In the genomic region with DNA sequence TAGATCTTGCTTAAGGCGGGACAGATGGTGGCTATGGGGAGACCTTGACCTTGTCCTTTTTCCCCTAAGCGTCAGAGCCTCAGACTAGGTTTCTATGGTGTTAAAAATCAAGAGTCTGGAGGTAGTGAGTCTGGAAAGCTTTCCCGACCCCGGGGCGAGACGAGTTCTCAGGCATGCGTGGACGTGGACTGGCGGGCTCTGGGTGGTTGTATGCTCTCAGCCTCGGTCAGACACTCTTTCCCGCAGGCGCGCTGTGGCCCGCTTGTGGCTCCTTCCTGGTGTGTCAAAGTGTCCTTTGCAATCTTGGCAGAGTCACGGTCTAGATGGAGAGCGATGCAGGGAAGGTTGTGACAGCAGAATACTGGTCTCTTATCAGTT, we compare ENCODE assay signal across 8 mouse cellular contexts. TPM values are rescaled to one million over a fixed set of nuclear protein-coding genes. Genes with fewer than 3 reads are reported as not detected.
DNase-seq lines count a peak whose midpoint lies in the region; ATAC-seq and TF ChIP-seq lines count a peak whose summit lies in the region.

No protein-coding gene starts in this region.

- ATAC-seq in midbrain, embryonic 13.5 days: no peak
- no peak for ATAC-seq in activated CD4-positive, CD25-positive, alpha-beta regulatory T cell, adult 4 months
- no peak for ATAC-seq in megakaryocyte progenitor cell, adult 5-6 weeks (replicated peaks; ENCODE audit: poor library complexity)

- H3K27ac ChIP-seq in midbrain, embryonic 13.5 days: no peak overlapping the region

- TF ChIP-seq POLR2A in brain, embryonic 14.5 days (IDR thresholded peaks at IDR 0.05; ENCODE audit: borderline replicate concordance, extremely low read depth, insufficient read depth, insufficient read length, poor library complexity, severe bottlenecking): no peak

- peak; percentile 14 for DNase-seq in brain, embryonic 14.5 days (ENCODE audit: low read depth)
- peak; percentile 16 for DNase-seq in heart, adult 8-10 months (ENCODE audit: low spot score)
- peak; percentile 45 to 56 for DNase-seq in kidney, adult 8-10 months
- no peak for DNase-seq in thymus, postnatal 0 days (ENCODE audit: low spot score)

- H3K4me1 ChIP-seq in E14TG2a.4 (replicated peaks; ENCODE audit: low read depth, low read length): peaks cover 36% of the 10 kb centered on the region
- peaks cover 52% of the 10 kb centered on the region for H3K4me1 ChIP-seq in midbrain, embryonic 13.5 days (replicated peaks)

- no peaks in the 10 kb centered on the region for H3K9me3 ChIP-seq in E14TG2a.4 (ENCODE audit: low read length)
- no peaks in the 10 kb centered on the region for H3K9me3 ChIP-seq in midbrain, embryonic 13.5 days

- H3K27me3 ChIP-seq in E14TG2a.4 (ENCODE audit: insufficient read depth, low read length): peaks cover 77% of the 10 kb centered on the region
- H3K27me3 ChIP-seq in midbrain, embryonic 13.5 days: peaks cover 81% of the 10 kb centered on the region

- WGBS in midbrain, embryonic 13.5 days: under 1% methylated on average over 16 of the region's 16 CpGs

- H3K4me2 ChIP-seq in midbrain, embryonic 13.5 days (replicated peaks): peak overlapping the region; percentile 81

- peak overlapping the region; percentile 53; the same call in 1 of the 2 replicates for H3K9ac ChIP-seq in midbrain, embryonic 13.5 days (replicated peaks)

- H3K36me3 ChIP-seq in E14TG2a.4 (ENCODE audit: insufficient read depth, low read length): no peaks in the 10 kb centered on the region
- no peaks in the 10 kb centered on the region for H3K36me3 ChIP-seq in midbrain, embryonic 13.5 days

- peak overlapping the region; percentile 49 for H3K4me3 ChIP-seq in E14TG2a.4 (replicated peaks; ENCODE audit: low read length)
- peak overlapping the region; percentile 45 for H3K4me3 ChIP-seq in midbrain, embryonic 13.5 days (replicated peaks)

- no peak for TF ChIP-seq CTCF in E14TG2a.4 (conservative IDR thresholded peaks at IDR 0.05; ENCODE audit: low read length)
- no peak for TF ChIP-seq CTCF in brain, embryonic 14.5 days (IDR thresholded peaks at IDR 0.05; ENCODE audit: borderline replicate concordance, extremely low read depth, insufficient read depth, insufficient read length)

RNA-seq across cellular contexts. Expression of a gene that starts 1.3 kb away (rescaled TPM):
- 16.0 and 31.4 TPM in 2 replicates for polyA plus RNA-seq in brain, embryonic 14.5 days (2012; rRNA removed)
- total RNA-seq in heart, adult 8-10 months (2022): 10 to 100 TPM; 44.1 to 47.4 (median 45.1) TPM
- 16.5 and 16.9 TPM in 2 replicates for polyA plus RNA-seq in midbrain, embryonic 13.5 days (2015; fragmentation: Nextera tagmentation; extraction: Ambion mirVana)
- polyA plus RNA-seq in activated CD4-positive, CD25-positive, alpha-beta regulatory T cell, adult 4 months (2017; shearing (Covaris generic)): not detected
- 0.33 and 0.39 TPM in 2 replicates for polyA plus RNA-seq in thymus, postnatal 0 days (2015; fragmentation: Nextera tagmentation; extraction: Ambion mirVana)
- not detected in 2 replicates for total RNA-seq in megakaryocyte progenitor cell, adult 5-6 weeks (2015)
- not detected in 2 replicates for total RNA-seq in megakaryocyte progenitor cell, adult 5-6 weeks (2017)

Comparison
In these comparisons a context has a peak if more than half of its experiments do, and no peak if none do; other contexts are left out.
1. RNA of a gene that starts 1.3 kb away (polyA plus RNA-seq): 16.0 to 31.4 TPM in brain, embryonic 14.5 days and 16.5 to 16.9 TPM in midbrain, embryonic 13.5 days; 0.33 to 0.39 TPM in thymus, postnatal 0 days and not detected in activated CD4-positive, CD25-positive, alpha-beta regulatory T cell, adult 4 months; every median in the first group is over 10 times any median in the second.